Mouse (Mus musculus): ENCODE data around the gene Lhfp.

GRCm38 (mm10) chr3:53193441-53193840 is 152.1 kb downstream of the Lhfp start:
- TF ChIP-seq MYOD1 (IDR thresholded peaks at IDR 0.05; ENCODE audit: control insufficient read depth in 1 of 3, insufficient read length in 2 of 3, low read depth in 2 of 3), result no peak
- no peak for TF ChIP-seq POLR2A (IDR thresholded peaks at IDR 0.05; ENCODE audit: insufficient read length, low read depth)
- no peak for TF ChIP-seq MAX (IDR thresholded peaks at IDR 0.05; ENCODE audit: low read depth)
- no peak for TF ChIP-seq E2F4 (IDR thresholded peaks at IDR 0.05; ENCODE audit: insufficient read depth)

All from myocyte (in vitro differentiated cells).